Mouse (Mus musculus) left cerebral cortex, adult 6 months (tissue): Measurements from ENCODE around the gene Rasa3. TPM values are rescaled to one million over a fixed set of nuclear protein-coding genes. Genes with fewer than 3 reads are reported as not detected.

Experiments used
- long read RNA-seq, 2 experiments: library from polyadenylated mRNA; unstranded; transcript quantifications; one replicate each; pipeline ENCODE4 v2.0.0; 2019 to 2020
- polyA plus RNA-seq: library from polyadenylated mRNA; unstranded; fragments of <200 nt; fragmentation: Nextera tagmentation; gene quantifications from 2 replicates; pipeline ENCODE4 v1.2.3, GENCODE M21; 2021

The Rasa3 gene
- 17.2 TPM in 2 replicates for polyA plus RNA-seq
- long read RNA-seq, experiment 1, full-length matches to known transcripts, result 151 of 213 reads
- long read RNA-seq, experiment 1, partial matches to known transcripts, result 43 of 213 reads
- long read RNA-seq, experiment 1, other reads (novel, unspliced or antisense), result 19 of 213 reads
- long read RNA-seq, experiment 2, full-length matches to known transcripts, result 12 of 27 reads
- long read RNA-seq, experiment 2, partial matches to known transcripts, result 15 of 27 reads
- long read RNA-seq, experiment 2, other reads (novel, unspliced or antisense), result 0 of 27 reads

GRCm38 (mm10) chr8:13677413-13677883 is at the start of gene Rasa3:
Gene Rasa3, minus strand, starts transcription at chr8:13677603.

GRCm38 (mm10) chr8:13705668-13706067 is 28.3 kb upstream of the Rasa3 start, which contains the start of gene Cfap97d2:
Gene Cfap97d2, plus strand, starts transcription at chr8:13705889.

GRCm38 (mm10) chr8:13562118-13562517 is 115.3 kb downstream of the Rasa3 start, which contains the start of gene 1700029H14Rik:
Gene 1700029H14Rik, minus strand, starts transcription at chr8:13562461.

Other genes with a start within 250 kb of the Rasa3 start
- 4.7 and 4.9 TPM in 2 replicates for gene Tmem255b, start 242.4 kb downstream of the Rasa3 start, polyA plus RNA-seq
- 40.6 and 41.2 TPM in 2 replicates for gene Gas6, start 183.1 kb downstream of the Rasa3 start, polyA plus RNA-seq
- not detected in 2 replicates for gene 1700029H14Rik, start 115.1 kb downstream of the Rasa3 start, polyA plus RNA-seq
- gene Cfap97d2, start 28.3 kb upstream of the Rasa3 start, polyA plus RNA-seq, result 0.33 and 0.69 TPM in 2 replicates
- gene Cdc16, start 80.1 kb upstream of the Rasa3 start, polyA plus RNA-seq, result 27.5 and 37.9 TPM in 2 replicates
- gene Upf3a, start 108.0 kb upstream of the Rasa3 start, polyA plus RNA-seq, result 30.5 and 40.2 TPM in 2 replicates
- not detected in 2 replicates for gene AF366264, start 160.8 kb upstream of the Rasa3 start, polyA plus RNA-seq
- gene Champ1, start 192.0 kb upstream of the Rasa3 start, polyA plus RNA-seq, result 10.7 and 10.8 TPM in 2 replicates
- gene Coprs, start 212.7 kb upstream of the Rasa3 start, polyA plus RNA-seq, result 106 and 117 TPM in 2 replicates